Mouse (Mus musculus) MN1 (cell line): Measurements from ENCODE around the gene Kel.

Experiments
- DNase-seq: peaks from one replicate; pipeline ENCODE4 v3.0.0-alpha.2; 2016; ENCODE audit warnings: low spot score

The Kel gene

GRCm38 (mm10) chr6:41646220-41646619 lies 57.9 kb downstream of the Kel start:
- no peak for DNase-seq

GRCm38 (mm10) chr6:41643227-41643626 lies 60.9 kb downstream of the Kel start:
- no peak for DNase-seq

- DNase-seq = no peak
These were observed 61.4 kb downstream of the Kel start for GRCm38 (mm10) chr6:41642765-41643164.

GRCm38 (mm10) chr6:41641173-41641866 lies 62.8 kb downstream of the Kel start:
- no peak for DNase-seq

GRCm38 (mm10) chr6:41640449-41640848 lies 63.7 kb downstream of the Kel start:
- no peak for DNase-seq

- DNase-seq = no peak
These were observed 66.1 kb downstream of the Kel start for GRCm38 (mm10) chr6:41637927-41638506.

- no peak for DNase-seq
These were observed 66.7 kb downstream of the Kel start for GRCm38 (mm10) chr6:41637393-41637792.
